Mouse (Mus musculus) skeletal muscle tissue, adult 2 months (tissue): ENCODE results near the gene Fam107b.

ENCODE experiments used
- DNase-seq: peaks from one replicate; pipeline ENCODE4 v3.0.0-alpha.2; 2012; ENCODE audit warnings: low read depth, low spot score

Fam107b gene

GRCm38 (mm10) chr2:3608868-3609854 lies 38.9 kb downstream of the Fam107b start:
- no peak for DNase-seq

- DNase-seq = no peak
Measured at GRCm38 (mm10) chr2:3618446-3618845, 48.2 kb downstream of the Fam107b start.

- no peak for DNase-seq
Measured at GRCm38 (mm10) chr2:3621568-3621967, 51.3 kb downstream of the Fam107b start.

- DNase-seq = no peak
Measured at GRCm38 (mm10) chr2:3622158-3622557, 51.9 kb downstream of the Fam107b start.

GRCm38 (mm10) chr2:3623207-3623980 lies 53.1 kb downstream of the Fam107b start:
- no peak for DNase-seq

GRCm38 (mm10) chr2:3623981-3624584 lies 53.8 kb downstream of the Fam107b start:
- no peak for DNase-seq

GRCm38 (mm10) chr2:3629096-3629495 lies 58.8 kb downstream of the Fam107b start:
- no peak for DNase-seq

GRCm38 (mm10) chr2:3629741-3630140 lies 59.5 kb downstream of the Fam107b start:
- no peak for DNase-seq

GRCm38 (mm10) chr2:3630769-3631477 lies 60.6 kb downstream of the Fam107b start:
- DNase-seq = no peak

GRCm38 (mm10) chr2:3633137-3633536 lies 62.8 kb downstream of the Fam107b start:
- DNase-seq = peak; percentile 25

GRCm38 (mm10) chr2:3636771-3637170 lies 66.5 kb downstream of the Fam107b start:
- no peak for DNase-seq

GRCm38 (mm10) chr2:3641001-3641770 lies 70.9 kb downstream of the Fam107b start:
- DNase-seq = no peak

- DNase-seq = no peak
Measured at GRCm38 (mm10) chr2:3642949-3643348, 72.7 kb downstream of the Fam107b start.

- DNase-seq = no peak
Measured at GRCm38 (mm10) chr2:3645741-3646140, 75.5 kb downstream of the Fam107b start.

- DNase-seq = no peak
Measured at GRCm38 (mm10) chr2:3649171-3649570, 78.9 kb downstream of the Fam107b start.

- DNase-seq = no peak
Measured at GRCm38 (mm10) chr2:3654606-3655005, 84.3 kb downstream of the Fam107b start.

GRCm38 (mm10) chr2:3656091-3656490 lies 85.8 kb downstream of the Fam107b start:
- no peak for DNase-seq

- DNase-seq = no peak
Measured at GRCm38 (mm10) chr2:3656834-3657233, 86.5 kb downstream of the Fam107b start.

GRCm38 (mm10) chr2:3657376-3657775 lies 87.1 kb downstream of the Fam107b start:
- no peak for DNase-seq
